In the genomic region with DNA sequence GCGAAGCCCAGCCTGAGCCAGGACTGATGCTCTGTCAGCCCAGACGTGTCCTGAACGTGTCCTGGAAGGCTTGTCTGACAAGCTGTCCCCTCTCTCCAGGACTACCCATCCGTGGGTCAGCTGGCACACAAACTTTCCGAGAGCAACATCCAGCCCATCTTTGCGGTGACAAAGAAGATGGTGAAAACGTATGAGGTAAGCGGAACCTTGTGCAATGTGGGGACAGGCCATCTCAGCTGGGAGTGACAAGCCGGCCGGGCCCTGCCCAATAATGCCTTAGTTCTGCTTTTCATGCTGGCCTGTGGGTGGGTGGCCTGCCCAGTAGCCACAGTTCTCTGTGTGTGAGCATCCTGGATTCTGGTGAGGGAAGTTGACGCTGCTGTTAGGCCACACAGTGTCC, we compare ENCODE assay signal across 16 mouse cellular contexts. TPM values are rescaled to one million over a fixed set of nuclear protein-coding genes. Genes with fewer than 3 reads are reported as not detected.
DNase-seq lines count a peak whose midpoint lies in the region; ATAC-seq lines count a peak whose summit lies in the region.
"Had no signal": no experiment of that assay in that cellular context is flagged by ENCODE, and none has a peak within 500 bp of the region (broad histone marks: within the 10 kb centered on the region; RNA-seq: fewer than 3 reads in every experiment).

No protein-coding gene starts in this region.

- H3K27me3 ChIP-seq in liver, embryonic 12.5 days (replicated peaks), result no peaks in the 10 kb centered on the region
- no peaks in the 10 kb centered on the region for H3K27me3 ChIP-seq in stomach, embryonic 16.5 days (ENCODE audit: control insufficient read depth, insufficient read depth, low read length)
- H3K27me3 ChIP-seq in forebrain, embryonic 13.5 days, result no peaks in the 10 kb centered on the region
- H3K27me3 ChIP-seq: embryonic facial prominence, embryonic 12.5 days; heart, embryonic 15.5 days; neural tube, embryonic 12.5 days had no signal

- H3K9ac ChIP-seq in liver, embryonic 12.5 days, result no peak overlapping the region
- no peak overlapping the region for H3K9ac ChIP-seq in stomach, embryonic 16.5 days (ENCODE audit: low read length)
- no peak overlapping the region for H3K9ac ChIP-seq in forebrain, embryonic 13.5 days
- H3K9ac ChIP-seq: embryonic facial prominence, embryonic 12.5 days; forebrain, postnatal 0 days; heart, embryonic 15.5 days; neural tube, embryonic 12.5 days had no signal

- no peak overlapping the region for H3K4me3 ChIP-seq in liver, embryonic 12.5 days
- H3K4me3 ChIP-seq in stomach, embryonic 16.5 days (replicated peaks; ENCODE audit: low read length), result no peak overlapping the region
- H3K4me3 ChIP-seq in forebrain, embryonic 13.5 days, result no peak overlapping the region
- H3K4me3 ChIP-seq: embryonic facial prominence, embryonic 12.5 days; heart, embryonic 15.5 days; neural tube, embryonic 12.5 days had no signal

- no peaks in the 10 kb centered on the region for H3K4me1 ChIP-seq in liver, embryonic 12.5 days
- H3K4me1 ChIP-seq in stomach, embryonic 16.5 days (ENCODE audit: control insufficient read depth, insufficient read depth, low read length), result peaks cover 2% of the 10 kb centered on the region; the same call in 1 of the 2 replicates
- no peaks in the 10 kb centered on the region for H3K4me1 ChIP-seq in forebrain, embryonic 13.5 days
- H3K4me1 ChIP-seq: neural tube, embryonic 12.5 days had no signal

- H3K27ac ChIP-seq in liver, embryonic 12.5 days, result no peak overlapping the region
- H3K27ac ChIP-seq in stomach, embryonic 16.5 days (ENCODE audit: low read length), result 0 out of 2 replicates have a peak overlapping the region, but pooled peaks have one; percentile 12
- H3K27ac ChIP-seq in forebrain, embryonic 13.5 days, result no peak overlapping the region
- H3K27ac ChIP-seq: embryonic facial prominence, embryonic 12.5 days; heart, embryonic 15.5 days; neural tube, embryonic 12.5 days had no signal

- no peak overlapping the region for H3K4me2 ChIP-seq in liver, embryonic 12.5 days
- no peak overlapping the region for H3K4me2 ChIP-seq in stomach, embryonic 16.5 days (ENCODE audit: low read depth, low read length)
- no peak overlapping the region for H3K4me2 ChIP-seq in forebrain, embryonic 13.5 days
- H3K4me2 ChIP-seq: embryonic facial prominence, embryonic 12.5 days; heart, embryonic 15.5 days; neural tube, embryonic 12.5 days had no signal

- H3K36me3 ChIP-seq in liver, embryonic 12.5 days, result peaks cover 11% of the 10 kb centered on the region; the same call in 1 of the 2 replicates
- H3K36me3 ChIP-seq in stomach, embryonic 16.5 days (ENCODE audit: control insufficient read depth, insufficient read depth, low read length), result no peaks in the 10 kb centered on the region
- no peaks in the 10 kb centered on the region for H3K36me3 ChIP-seq in forebrain, embryonic 13.5 days (ENCODE audit: poor library complexity, severe bottlenecking)
- H3K36me3 ChIP-seq: embryonic facial prominence, embryonic 12.5 days; heart, embryonic 15.5 days; neural tube, embryonic 12.5 days had no signal

- ATAC-seq in liver, embryonic 12.5 days, result no peak
- ATAC-seq in stomach, embryonic 16.5 days (ENCODE audit: insufficient read depth, low FRiP score), result peak; percentile 27; the same call in 1 of the 2 replicates
- ATAC-seq in forebrain, embryonic 13.5 days, result no peak
- ATAC-seq: activated CD4-positive, CD25-positive, alpha-beta regulatory T cell, adult 4 months; forebrain, postnatal 0 days; inflammation-experienced regulatory T-cells, adult 6 months had no signal

- no peaks in the 10 kb centered on the region for H3K9me3 ChIP-seq in liver, embryonic 12.5 days (replicated peaks)
- H3K9me3 ChIP-seq in stomach, embryonic 16.5 days (replicated peaks; ENCODE audit: control insufficient read depth, low read length), result no peaks in the 10 kb centered on the region
- H3K9me3 ChIP-seq in forebrain, embryonic 13.5 days (replicated peaks), result no peaks in the 10 kb centered on the region
- H3K9me3 ChIP-seq: embryonic facial prominence, embryonic 12.5 days; heart, embryonic 15.5 days; neural tube, embryonic 12.5 days had no signal

- WGBS in liver, embryonic 12.5 days (ENCODE audit: insufficient replicate concordance), result 64% methylated on average over 11 of the region's 11 CpGs
- WGBS in stomach, embryonic 16.5 days, result 72% methylated on average over 11 of the region's 11 CpGs
- 78% methylated on average over 11 of the region's 11 CpGs for WGBS in forebrain, embryonic 13.5 days

- DNase-seq in cerebellum, postnatal 10 days, result peak; percentile 64 to 75
- no peak for DNase-seq in cerebellum, adult 9-11 months
- DNase-seq in liver, result peak; percentile 36
- peak; percentile 56 for DNase-seq in lung, postnatal 10 days
- no peak for DNase-seq in thymus, postnatal 14 days
- DNase-seq: forebrain, postnatal 0 days; kidney, postnatal 36 days had no signal

RNA-seq across cellular contexts. Expression of gene Itgb2, which starts 20.8 kb away (rescaled TPM):
- 13.5 and 13.9 TPM in 2 replicates for polyA plus RNA-seq in liver, embryonic 12.5 days (2016; fragmentation: Nextera tagmentation; extraction: Ambion mirVana)
- 6.7 and 8.3 TPM in 2 replicates for polyA plus RNA-seq in stomach, embryonic 16.5 days (2015; fragmentation: Nextera tagmentation; extraction: Ambion mirVana)
- 0.34 and 0.37 TPM in 2 replicates for polyA plus RNA-seq in forebrain, embryonic 13.5 days (2015; fragmentation: Nextera tagmentation; extraction: Ambion mirVana)

RNA-seq across cellular contexts. Expression of gene Pttg1ip, which starts 30.6 kb away (rescaled TPM):
- polyA plus RNA-seq in liver, embryonic 12.5 days (2016; fragmentation: Nextera tagmentation; extraction: Ambion mirVana), result 68.8 and 72.8 TPM in 2 replicates
- polyA plus RNA-seq in stomach, embryonic 16.5 days (2015; fragmentation: Nextera tagmentation; extraction: Ambion mirVana), result 210 and 244 TPM in 2 replicates
- 57.8 and 63.6 TPM in 2 replicates for polyA plus RNA-seq in forebrain, embryonic 13.5 days (2015; fragmentation: Nextera tagmentation; extraction: Ambion mirVana)

RNA-seq across cellular contexts. Expression of gene Fam207a, which starts 35.3 kb away (rescaled TPM):
- 32.7 and 33.7 TPM in 2 replicates for polyA plus RNA-seq in liver, embryonic 12.5 days (2016; fragmentation: Nextera tagmentation; extraction: Ambion mirVana)
- polyA plus RNA-seq in stomach, embryonic 16.5 days (2015; fragmentation: Nextera tagmentation; extraction: Ambion mirVana), result 29.7 and 31.0 TPM in 2 replicates
- polyA plus RNA-seq in forebrain, embryonic 13.5 days (2015; fragmentation: Nextera tagmentation; extraction: Ambion mirVana), result 37.5 and 38.7 TPM in 2 replicates

RNA-seq across cellular contexts. Expression of gene Sumo3, which starts 55.0 kb away (rescaled TPM):
- polyA plus RNA-seq in liver, embryonic 12.5 days (2016; fragmentation: Nextera tagmentation; extraction: Ambion mirVana), result 138 and 146 TPM in 2 replicates
- polyA plus RNA-seq in stomach, embryonic 16.5 days (2015; fragmentation: Nextera tagmentation; extraction: Ambion mirVana), result 324 and 327 TPM in 2 replicates
- 329 and 347 TPM in 2 replicates for polyA plus RNA-seq in forebrain, embryonic 13.5 days (2015; fragmentation: Nextera tagmentation; extraction: Ambion mirVana)

RNA-seq across cellular contexts. Expression of gene Gm49325, which starts 55.1 kb away (rescaled TPM):
- 5.1 TPM in 1 of 2 replicates, not detected in the other for polyA plus RNA-seq in liver, embryonic 12.5 days (2016; fragmentation: Nextera tagmentation; extraction: Ambion mirVana)
- polyA plus RNA-seq in stomach, embryonic 16.5 days (2015; fragmentation: Nextera tagmentation; extraction: Ambion mirVana), result 4.4 and 10.1 TPM in 2 replicates
- 2.3 TPM in 1 of 2 replicates, not detected in the other for polyA plus RNA-seq in forebrain, embryonic 13.5 days (2015; fragmentation: Nextera tagmentation; extraction: Ambion mirVana)
- polyA plus RNA-seq: limb, embryonic 11.5 days had no signal

Comparison
In these comparisons a context has a peak if more than half of its experiments do, and no peak if none do; other contexts are left out.
1. DNase-seq: peak in cerebellum, postnatal 10 days (2 of 2), liver (single experiment) and lung, postnatal 10 days (single experiment); none in cerebellum, adult 9-11 months (single experiment) and thymus, postnatal 14 days (single experiment).